Mouse (Mus musculus): Measurements from ENCODE around the gene Samd4. TPM values are rescaled to one million over a fixed set of nuclear protein-coding genes. Genes with fewer than 3 reads are reported as not detected.

Gene Samd4
- total and polyA plus RNA-seq, 2 experiments from 2014 or later: 5.1 to 16.0 TPM

DNA sequence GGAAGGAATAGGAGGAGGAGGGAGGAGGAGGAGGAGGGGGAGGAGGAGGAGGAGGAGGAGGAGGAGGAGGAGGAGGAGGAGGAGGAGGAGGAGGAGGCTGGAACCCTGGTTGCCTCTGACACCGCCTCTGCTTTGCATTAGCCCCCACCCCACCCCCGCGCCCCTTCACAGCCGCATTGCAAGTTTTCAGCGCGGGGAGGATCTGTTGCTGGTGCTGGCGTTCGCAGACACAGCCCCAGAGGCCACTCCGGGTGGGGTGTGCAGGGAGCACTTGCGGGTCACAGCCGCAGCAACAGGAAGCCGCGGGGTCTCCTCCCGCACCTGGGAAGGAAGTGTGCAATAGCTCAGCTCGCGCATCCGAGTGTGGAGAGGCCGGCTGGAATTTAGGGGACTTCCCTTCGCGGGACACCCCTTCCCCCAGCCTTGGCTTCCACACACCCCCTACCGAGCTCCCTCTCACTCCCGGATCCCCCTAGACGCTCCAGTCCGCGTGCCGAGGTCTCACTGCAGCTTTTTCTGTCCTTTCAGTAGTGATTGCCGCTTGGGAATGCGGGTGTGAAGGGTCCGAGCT lies 1.3 kb downstream of the Samd4 start:
- peak overlapping the region; percentile 94 for H3K4me2 ChIP-seq (ENCODE audit: low read depth, low read length, poor library complexity, severe bottlenecking)
- H3K27me3 ChIP-seq (ENCODE audit: insufficient read depth, low read length): no peaks in the 10 kb centered on the region
- DNase-seq (ENCODE audit: low spot score): peak; percentile 45
- peak overlapping the region; percentile 71 for H3K9ac ChIP-seq (replicated peaks; ENCODE audit: low read length, poor library complexity, severe bottlenecking)
- no peaks in the 10 kb centered on the region for H3K9me3 ChIP-seq (ENCODE audit: low read length)
- H3K4me1 ChIP-seq (ENCODE audit: insufficient read depth, low read length): peaks cover 7% of the 10 kb centered on the region; the same call in 1 of the 2 replicates
- peak overlapping the region; percentile 71 for H3K4me3 ChIP-seq (ENCODE audit: low read depth, low read length)
- TF ChIP-seq CTCF (IDR thresholded peaks at IDR 0.05): no peak
- H3K36me3 ChIP-seq (ENCODE audit: insufficient read depth, low read length): no peaks in the 10 kb centered on the region
- ATAC-seq (ENCODE audit: low FRiP score): peak; percentile 8; the same call in 1 of the 2 replicates
- under 1% methylated on average over 25 of the region's 29 CpGs for WGBS
- H3K27ac ChIP-seq (ENCODE audit: low read depth, low read length): peak overlapping the region; percentile 80

GRCm38 (mm10) chr14:46884701-46885428 lies 2.2 kb downstream of the Samd4 start:
- Histone ChIP-seq H3K4me1 (ENCODE audit: insufficient read depth, low read length) (peaks cover 7% of the 10 kb centered on the region; the same call in 1 of the 2 replicates), H3K27me3 (ENCODE audit: insufficient read depth, low read length) (no peaks in the 10 kb centered on the region), H3K9ac (replicated peaks; ENCODE audit: low read length, poor library complexity, severe bottlenecking) (peak overlapping the region; percentile 71), H3K9me3 (ENCODE audit: low read length) (no peaks in the 10 kb centered on the region), H3K4me2 (ENCODE audit: low read depth, low read length, poor library complexity, severe bottlenecking) (peak overlapping the region; percentile 94), H3K4me3 (ENCODE audit: low read depth, low read length) (peak overlapping the region; percentile 71), H3K27ac (ENCODE audit: low read depth, low read length) (peak overlapping the region; percentile 80), H3K36me3 (ENCODE audit: insufficient read depth, low read length) (no peaks in the 10 kb centered on the region)
- DNase-seq (ENCODE audit: low spot score) (peak; percentile 68), ATAC-seq (ENCODE audit: low FRiP score) (peak; percentile 57)
- TF ChIP-seq CTCF (IDR thresholded peaks at IDR 0.05): peak; percentile 27; the same call in 1 of the 2 replicates
- under 1% methylated on average over 41 of the region's 52 CpGs for WGBS

- TF ChIP-seq CTCF (IDR thresholded peaks at IDR 0.05): peak; percentile 49
- under 1% methylated on average over 7 of the region's 7 CpGs for WGBS
- Histone ChIP-seq H3K27me3 (ENCODE audit: insufficient read depth, low read length) (no peaks in the 10 kb centered on the region), H3K36me3 (ENCODE audit: insufficient read depth, low read length) (no peaks in the 10 kb centered on the region), H3K4me3 (ENCODE audit: low read depth, low read length) (peak overlapping the region; percentile 71), H3K9me3 (ENCODE audit: low read length) (no peaks in the 10 kb centered on the region), H3K4me2 (ENCODE audit: low read depth, low read length, poor library complexity, severe bottlenecking) (peak overlapping the region; percentile 94), H3K4me1 (ENCODE audit: insufficient read depth, low read length) (peaks cover 7% of the 10 kb centered on the region; the same call in 1 of the 2 replicates), H3K9ac (replicated peaks; ENCODE audit: low read length, poor library complexity, severe bottlenecking) (peak overlapping the region; percentile 71), H3K27ac (ENCODE audit: low read depth, low read length) (peak overlapping the region; percentile 80)
- ATAC-seq (ENCODE audit: low FRiP score): no peak
- no peak for DNase-seq (ENCODE audit: low spot score)
Measured at GRCm38 (mm10) chr14:46885429-46885755, 2.7 kb downstream of the Samd4 start.

- Histone ChIP-seq H3K36me3 (ENCODE audit: insufficient read depth, low read length) (no peaks in the 10 kb centered on the region), H3K9ac (replicated peaks; ENCODE audit: low read length, poor library complexity, severe bottlenecking) (peak overlapping the region; percentile 71; the same call in 1 of the 2 replicates), H3K27me3 (ENCODE audit: insufficient read depth, low read length) (no peaks in the 10 kb centered on the region), H3K4me2 (ENCODE audit: low read depth, low read length, poor library complexity, severe bottlenecking) (peak overlapping the region; percentile 94), H3K27ac (ENCODE audit: low read depth, low read length) (no peak overlapping the region), H3K4me3 (ENCODE audit: low read depth, low read length) (peak overlapping the region; percentile 71), H3K9me3 (ENCODE audit: low read length) (no peaks in the 10 kb centered on the region), H3K4me1 (ENCODE audit: insufficient read depth, low read length) (peaks cover 7% of the 10 kb centered on the region; the same call in 1 of the 2 replicates)
- no peak; the same call in 1 of the 2 replicates for TF ChIP-seq CTCF (IDR thresholded peaks at IDR 0.05)
- DNase-seq (ENCODE audit: low spot score) (peak; percentile 45), ATAC-seq (ENCODE audit: low FRiP score) (no peak)
- 25% methylated on average over 5 of the region's 5 CpGs for WGBS
Measured at GRCm38 (mm10) chr14:46885891-46886301, 3.2 kb downstream of the Samd4 start.

- no peaks in the 10 kb centered on the region for H3K9me3 ChIP-seq (ENCODE audit: low read length)
- TF ChIP-seq CTCF (IDR thresholded peaks at IDR 0.05): no peak
- H3K9ac ChIP-seq (replicated peaks; ENCODE audit: low read length, poor library complexity, severe bottlenecking): no peak overlapping the region
- no peaks in the 10 kb centered on the region for H3K27me3 ChIP-seq (ENCODE audit: insufficient read depth, low read length)
- H3K4me2 ChIP-seq (ENCODE audit: low read depth, low read length, poor library complexity, severe bottlenecking): no peak overlapping the region
- no peak overlapping the region for H3K4me3 ChIP-seq (ENCODE audit: low read depth, low read length)
- peaks cover 4% of the 10 kb centered on the region; the same call in 1 of the 2 replicates for H3K4me1 ChIP-seq (ENCODE audit: insufficient read depth, low read length)
- DNase-seq (ENCODE audit: low spot score) (no peak), ATAC-seq (ENCODE audit: low FRiP score) (no peak)
- H3K36me3 ChIP-seq (ENCODE audit: insufficient read depth, low read length): no peaks in the 10 kb centered on the region
- no peak overlapping the region for H3K27ac ChIP-seq (ENCODE audit: low read depth, low read length)
- 94% methylated on average over 4 of the region's 4 CpGs for WGBS
Measured at GRCm38 (mm10) chr14:46889096-46889495, 6.4 kb downstream of the Samd4 start.

GRCm38 (mm10) chr14:46893961-46894360 lies 11.3 kb downstream of the Samd4 start:
- Histone ChIP-seq H3K4me1 (ENCODE audit: insufficient read depth, low read length) (no peaks in the 10 kb centered on the region), H3K4me3 (ENCODE audit: low read depth, low read length) (no peak overlapping the region), H3K27ac (ENCODE audit: low read depth, low read length) (no peak overlapping the region), H3K9ac (replicated peaks; ENCODE audit: low read length, poor library complexity, severe bottlenecking) (no peak overlapping the region), H3K27me3 (ENCODE audit: insufficient read depth, low read length) (no peaks in the 10 kb centered on the region), H3K9me3 (ENCODE audit: low read length) (no peaks in the 10 kb centered on the region), H3K36me3 (ENCODE audit: insufficient read depth, low read length) (no peaks in the 10 kb centered on the region), H3K4me2 (ENCODE audit: low read depth, low read length, poor library complexity, severe bottlenecking) (no peak overlapping the region)
- DNase-seq (ENCODE audit: low spot score): no peak
- no peak for ATAC-seq (ENCODE audit: low FRiP score)
- no peak for TF ChIP-seq CTCF (IDR thresholded peaks at IDR 0.05)
- 95% methylated on average over 10 of the region's 10 CpGs for WGBS

Data from midbrain, postnatal 0 days (tissue).